Mouse (Mus musculus): ENCODE measurements around the gene Mum1. TPM values are rescaled to one million over a fixed set of nuclear protein-coding genes. Genes with fewer than 3 reads are reported as not detected.

Gene Mum1
- polyA plus RNA-seq, 1 experiment from 2014 or later: 14.6 TPM

- WGBS (ENCODE audit: insufficient replicate concordance): 78% methylated on average over 11 of the region's 11 CpGs
- Histone ChIP-seq H3K4me2 (ENCODE audit: low read depth, low read length) (no peak overlapping the region), H3K27ac (ENCODE audit: low read length) (no peak overlapping the region), H3K27me3 (ENCODE audit: control insufficient read depth, insufficient read depth, low read depth, low read length) (no peaks in the 10 kb centered on the region), H3K4me3 (ENCODE audit: low read depth, low read length) (no peak overlapping the region), H3K9me3 (replicated peaks; ENCODE audit: control insufficient read depth, low read length) (no peaks in the 10 kb centered on the region), H3K36me3 (ENCODE audit: control insufficient read depth, insufficient read depth) (peaks cover 21% of the 10 kb centered on the region), H3K9ac (ENCODE audit: low read depth, low read length) (no peak overlapping the region; the same call in 1 of the 2 replicates), H3K4me1 (ENCODE audit: control insufficient read depth, low read depth, low read length) (peaks cover 22% of the 10 kb centered on the region)
- ATAC-seq (ENCODE audit: low read depth): no peak
These were observed 26.4 kb downstream of the Mum1 start for GRCm38 (mm10) chr10:80252493-80253274.

- Histone ChIP-seq H3K36me3 (ENCODE audit: control insufficient read depth, insufficient read depth) (peaks cover 23% of the 10 kb centered on the region), H3K4me3 (ENCODE audit: low read depth, low read length) (no peak overlapping the region), H3K27me3 (ENCODE audit: control insufficient read depth, insufficient read depth, low read depth, low read length) (no peaks in the 10 kb centered on the region), H3K9me3 (replicated peaks; ENCODE audit: control insufficient read depth, low read length) (no peaks in the 10 kb centered on the region), H3K9ac (ENCODE audit: low read depth, low read length) (no peak overlapping the region), H3K4me2 (ENCODE audit: low read depth, low read length) (no peak overlapping the region), H3K27ac (ENCODE audit: low read length) (no peak overlapping the region), H3K4me1 (ENCODE audit: control insufficient read depth, low read depth, low read length) (peaks cover 23% of the 10 kb centered on the region)
- WGBS (ENCODE audit: insufficient replicate concordance): 75% methylated on average over 6 of the region's 6 CpGs
- ATAC-seq (ENCODE audit: low read depth): no peak
These were observed 27.3 kb downstream of the Mum1 start for GRCm38 (mm10) chr10:80253551-80253950.

- H3K9ac ChIP-seq (ENCODE audit: low read depth, low read length): no peak overlapping the region
- 89% methylated on average over 26 of the region's 26 CpGs for WGBS (ENCODE audit: insufficient replicate concordance)
- ATAC-seq (ENCODE audit: low read depth): no peak
- H3K27ac ChIP-seq (ENCODE audit: low read length): no peak overlapping the region
- no peaks in the 10 kb centered on the region for H3K27me3 ChIP-seq (ENCODE audit: control insufficient read depth, insufficient read depth, low read depth, low read length)
- no peaks in the 10 kb centered on the region for H3K9me3 ChIP-seq (replicated peaks; ENCODE audit: control insufficient read depth, low read length)
- H3K4me2 ChIP-seq (ENCODE audit: low read depth, low read length): no peak overlapping the region
- H3K4me3 ChIP-seq (ENCODE audit: low read depth, low read length): no peak overlapping the region
- H3K4me1 ChIP-seq (ENCODE audit: control insufficient read depth, low read depth, low read length): peaks cover 26% of the 10 kb centered on the region
- H3K36me3 ChIP-seq (ENCODE audit: control insufficient read depth, insufficient read depth): peaks cover 25% of the 10 kb centered on the region
These were observed 28.4 kb downstream of the Mum1 start for GRCm38 (mm10) chr10:80254331-80255297.

GRCm38 (mm10) chr10:80255881-80256535, 29.8 kb downstream of the Mum1 start:
- no peak for ATAC-seq (ENCODE audit: low read depth)
- 80% methylated on average over 5 of the region's 5 CpGs for WGBS (ENCODE audit: insufficient replicate concordance)
- no peaks in the 10 kb centered on the region for H3K27me3 ChIP-seq (ENCODE audit: control insufficient read depth, insufficient read depth, low read depth, low read length)
- H3K9ac ChIP-seq (ENCODE audit: low read depth, low read length): no peak overlapping the region
- H3K4me3 ChIP-seq (ENCODE audit: low read depth, low read length): no peak overlapping the region
- peaks cover 25% of the 10 kb centered on the region for H3K4me1 ChIP-seq (ENCODE audit: control insufficient read depth, low read depth, low read length)
- no peak overlapping the region for H3K27ac ChIP-seq (ENCODE audit: low read length)
- peaks cover 25% of the 10 kb centered on the region for H3K36me3 ChIP-seq (ENCODE audit: control insufficient read depth, insufficient read depth)
- H3K9me3 ChIP-seq (replicated peaks; ENCODE audit: control insufficient read depth, low read length): no peaks in the 10 kb centered on the region
- H3K4me2 ChIP-seq (ENCODE audit: low read depth, low read length): no peak overlapping the region

GRCm38 (mm10) chr10:80257936-80258335, 31.7 kb downstream of the Mum1 start:
- peaks cover 25% of the 10 kb centered on the region for H3K36me3 ChIP-seq (ENCODE audit: control insufficient read depth, insufficient read depth)
- H3K4me1 ChIP-seq (ENCODE audit: control insufficient read depth, low read depth, low read length): peaks cover 39% of the 10 kb centered on the region
- 50% methylated on average over 2 of the region's 2 CpGs for WGBS (ENCODE audit: insufficient replicate concordance)
- no peaks in the 10 kb centered on the region for H3K9me3 ChIP-seq (replicated peaks; ENCODE audit: control insufficient read depth, low read length)
- no peak for ATAC-seq (ENCODE audit: low read depth)
- no peak overlapping the region for H3K4me3 ChIP-seq (ENCODE audit: low read depth, low read length)
- no peak overlapping the region for H3K4me2 ChIP-seq (ENCODE audit: low read depth, low read length)
- H3K27me3 ChIP-seq (ENCODE audit: control insufficient read depth, insufficient read depth, low read depth, low read length): no peaks in the 10 kb centered on the region
- no peak overlapping the region for H3K9ac ChIP-seq (ENCODE audit: low read depth, low read length)
- no peak overlapping the region for H3K27ac ChIP-seq (ENCODE audit: low read length)

GRCm38 (mm10) chr10:80258752-80259462, 32.7 kb downstream of the Mum1 start:
- 78% methylated on average over 14 of the region's 14 CpGs for WGBS (ENCODE audit: insufficient replicate concordance)
- ATAC-seq (ENCODE audit: low read depth): no peak
- Histone ChIP-seq H3K27me3 (ENCODE audit: control insufficient read depth, insufficient read depth, low read depth, low read length) (no peaks in the 10 kb centered on the region), H3K4me1 (ENCODE audit: control insufficient read depth, low read depth, low read length) (peaks cover 43% of the 10 kb centered on the region), H3K4me2 (ENCODE audit: low read depth, low read length) (peak overlapping the region; percentile 81), H3K27ac (ENCODE audit: low read length) (no peak overlapping the region), H3K4me3 (ENCODE audit: low read depth, low read length) (peak overlapping the region; percentile 64), H3K36me3 (ENCODE audit: control insufficient read depth, insufficient read depth) (peaks cover 25% of the 10 kb centered on the region), H3K9ac (ENCODE audit: low read depth, low read length) (peak overlapping the region; percentile 19; the same call in 1 of the 2 replicates), H3K9me3 (replicated peaks; ENCODE audit: control insufficient read depth, low read length) (no peaks in the 10 kb centered on the region)

GRCm38 (mm10) chr10:80259463-80259805, 33.2 kb downstream of the Mum1 start:
- Histone ChIP-seq H3K9me3 (replicated peaks; ENCODE audit: control insufficient read depth, low read length) (no peaks in the 10 kb centered on the region), H3K27me3 (ENCODE audit: control insufficient read depth, insufficient read depth, low read depth, low read length) (no peaks in the 10 kb centered on the region), H3K9ac (ENCODE audit: low read depth, low read length) (peak overlapping the region; percentile 19; the same call in 1 of the 2 replicates), H3K4me3 (ENCODE audit: low read depth, low read length) (peak overlapping the region; percentile 64), H3K36me3 (ENCODE audit: control insufficient read depth, insufficient read depth) (peaks cover 22% of the 10 kb centered on the region), H3K27ac (ENCODE audit: low read length) (peak overlapping the region; percentile 65; the same call in 1 of the 2 replicates), H3K4me1 (ENCODE audit: control insufficient read depth, low read depth, low read length) (peaks cover 48% of the 10 kb centered on the region), H3K4me2 (ENCODE audit: low read depth, low read length) (peak overlapping the region; percentile 81)
- ATAC-seq (ENCODE audit: low read depth): no peak
- 86% methylated on average over 6 of the region's 6 CpGs for WGBS (ENCODE audit: insufficient replicate concordance)

- peak overlapping the region; percentile 57 for H3K9ac ChIP-seq (ENCODE audit: low read depth, low read length)
- peak overlapping the region; percentile 81 for H3K4me2 ChIP-seq (ENCODE audit: low read depth, low read length)
- H3K9me3 ChIP-seq (replicated peaks; ENCODE audit: control insufficient read depth, low read length): no peaks in the 10 kb centered on the region
- H3K27me3 ChIP-seq (ENCODE audit: control insufficient read depth, insufficient read depth, low read depth, low read length): no peaks in the 10 kb centered on the region
- H3K4me1 ChIP-seq (ENCODE audit: control insufficient read depth, low read depth, low read length): peaks cover 48% of the 10 kb centered on the region
- peak overlapping the region; percentile 76 for H3K27ac ChIP-seq (ENCODE audit: low read length)
- H3K36me3 ChIP-seq (ENCODE audit: control insufficient read depth, insufficient read depth): peaks cover 16% of the 10 kb centered on the region
- ATAC-seq (ENCODE audit: low read depth): peak; percentile 3
- 11% methylated on average over 19 of the region's 19 CpGs for WGBS (ENCODE audit: insufficient replicate concordance)
- H3K4me3 ChIP-seq (ENCODE audit: low read depth, low read length): peak overlapping the region; percentile 64
These were observed 33.8 kb downstream of the Mum1 start for GRCm38 (mm10) chr10:80259861-80260641.

All from liver, embryonic 16.5 days (tissue).